ENCODE assay signal across 22 mouse cellular contexts in the genomic region with DNA sequence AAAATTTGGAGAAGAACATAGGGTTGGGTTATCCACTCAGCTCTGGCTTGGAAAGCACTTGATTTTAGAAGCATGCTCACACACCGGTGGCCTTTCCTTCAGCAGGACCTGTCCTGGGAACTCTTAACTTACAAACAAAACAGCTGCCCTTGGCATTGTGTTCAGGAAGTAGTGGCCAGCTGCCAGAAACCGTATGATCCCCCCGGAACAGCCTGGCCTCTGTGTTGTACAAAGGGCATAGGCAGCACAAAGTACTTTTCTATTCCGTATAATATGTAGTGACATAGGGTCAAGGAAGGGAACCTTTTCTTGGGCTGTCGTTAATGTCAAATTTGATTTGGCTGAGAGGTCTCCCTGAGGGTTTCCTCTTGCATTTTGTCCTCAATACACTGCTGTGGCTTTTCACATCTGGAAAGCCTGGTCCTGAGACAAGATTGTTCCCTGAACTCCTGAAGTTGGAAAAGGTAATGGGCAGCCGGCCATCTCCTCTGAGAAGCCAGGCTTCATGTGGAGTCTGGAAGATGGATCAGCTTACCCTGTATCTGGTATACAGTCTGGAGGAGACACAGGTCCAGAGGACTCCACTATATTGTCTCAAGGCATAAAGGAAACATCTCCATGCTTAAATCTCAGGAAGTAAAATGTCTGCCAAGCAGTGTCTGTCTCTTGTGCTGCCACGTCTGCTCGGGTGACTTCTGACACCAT.
DNase-seq lines count a peak whose midpoint lies in the region; ATAC-seq and TF ChIP-seq lines count a peak whose summit lies in the region.
"Had no signal": no experiment of that assay in that cellular context is flagged by ENCODE, and none has a peak within 500 bp of the region (broad histone marks: within the 10 kb centered on the region; RNA-seq: fewer than 3 reads in every experiment).

No protein-coding gene starts in this region.

- no peaks in the 10 kb centered on the region for H3K27me3 ChIP-seq in forebrain, embryonic 11.5 days (ENCODE audit: control insufficient read depth, insufficient read depth, low read length)
- H3K27me3 ChIP-seq in forebrain, postnatal 0 days (ENCODE audit: insufficient read depth, low read length): no peaks in the 10 kb centered on the region
- H3K27me3 ChIP-seq in kidney, embryonic 14.5 days (ENCODE audit: control insufficient read depth, insufficient read depth, low read length): no peaks in the 10 kb centered on the region
- H3K27me3 ChIP-seq in midbrain, embryonic 14.5 days (ENCODE audit: control insufficient read depth, insufficient read depth, low read length): no peaks in the 10 kb centered on the region
- no peaks in the 10 kb centered on the region for H3K27me3 ChIP-seq in midbrain, embryonic 16.5 days (ENCODE audit: control insufficient read depth, insufficient read depth, low read depth, low read length)
- H3K27me3 ChIP-seq: forebrain, embryonic 13.5 days; heart, embryonic 15.5 days; hindbrain, embryonic 13.5 days; liver, embryonic 13.5 days; neural tube, embryonic 15.5 days; stomach, embryonic 15.5 days had no signal

- H3K4me3 ChIP-seq in forebrain, embryonic 11.5 days (ENCODE audit: low read depth, low read length): no peak overlapping the region
- no peak overlapping the region for H3K4me3 ChIP-seq in forebrain, postnatal 0 days (ENCODE audit: low read depth, low read length)
- H3K4me3 ChIP-seq in kidney, embryonic 14.5 days (ENCODE audit: low read length): no peak overlapping the region
- no peak overlapping the region for H3K4me3 ChIP-seq in midbrain, embryonic 14.5 days (replicated peaks; ENCODE audit: low read depth, low read length)
- no peak overlapping the region for H3K4me3 ChIP-seq in midbrain, embryonic 16.5 days (ENCODE audit: low read depth, low read length)
- H3K4me3 ChIP-seq: forebrain, embryonic 13.5 days; heart, adult 2 months; heart, embryonic 15.5 days; hindbrain, embryonic 13.5 days; liver, embryonic 13.5 days; neural tube, embryonic 15.5 days; stomach, embryonic 15.5 days had no signal

- no peaks in the 10 kb centered on the region for H3K36me3 ChIP-seq in forebrain, embryonic 11.5 days (ENCODE audit: control insufficient read depth, insufficient read depth, low read length)
- H3K36me3 ChIP-seq in forebrain, postnatal 0 days (ENCODE audit: insufficient read depth): no peaks in the 10 kb centered on the region
- no peaks in the 10 kb centered on the region for H3K36me3 ChIP-seq in kidney, embryonic 14.5 days (ENCODE audit: control insufficient read depth, insufficient read depth, low read length)
- no peaks in the 10 kb centered on the region for H3K36me3 ChIP-seq in midbrain, embryonic 14.5 days (ENCODE audit: control insufficient read depth, insufficient read depth, low read length)
- no peaks in the 10 kb centered on the region for H3K36me3 ChIP-seq in midbrain, embryonic 16.5 days (ENCODE audit: control insufficient read depth, insufficient read depth, low read length)
- H3K36me3 ChIP-seq: heart, embryonic 15.5 days; hindbrain, embryonic 13.5 days; liver, embryonic 13.5 days; neural tube, embryonic 15.5 days; stomach, embryonic 15.5 days had no signal

- H3K27ac ChIP-seq in forebrain, embryonic 11.5 days (ENCODE audit: low read depth, low read length): no peak overlapping the region
- no peak overlapping the region for H3K27ac ChIP-seq in forebrain, postnatal 0 days (ENCODE audit: low read depth, low read length)
- H3K27ac ChIP-seq in kidney, embryonic 14.5 days (ENCODE audit: low read depth, low read length): no peak overlapping the region
- H3K27ac ChIP-seq in midbrain, embryonic 14.5 days (replicated peaks; ENCODE audit: low read depth, low read length): no peak overlapping the region
- no peak overlapping the region for H3K27ac ChIP-seq in midbrain, embryonic 16.5 days (ENCODE audit: low read length)
- H3K27ac ChIP-seq: forebrain, embryonic 13.5 days; heart, adult 2 months; heart, embryonic 15.5 days; hindbrain, embryonic 13.5 days; liver, embryonic 13.5 days; macrophage; neural tube, embryonic 15.5 days; stomach, embryonic 15.5 days had no signal

- H3K4me1 ChIP-seq in forebrain, embryonic 11.5 days (replicated peaks; ENCODE audit: control insufficient read depth, insufficient read depth, low read length): no peaks in the 10 kb centered on the region
- H3K4me1 ChIP-seq in forebrain, postnatal 0 days (ENCODE audit: insufficient read depth): 0 out of 2 replicates have a peak, but pooled peaks cover 4% of the 10 kb centered on the region
- H3K4me1 ChIP-seq in kidney, embryonic 14.5 days (ENCODE audit: control insufficient read depth, insufficient read depth, low read length): 0 out of 2 replicates have a peak, but pooled peaks cover 2% of the 10 kb centered on the region
- peaks cover 3% of the 10 kb centered on the region for H3K4me1 ChIP-seq in midbrain, embryonic 14.5 days (ENCODE audit: control insufficient read depth, insufficient read depth, low read length)
- peaks cover 3% of the 10 kb centered on the region; the same call in 1 of the 2 replicates for H3K4me1 ChIP-seq in midbrain, embryonic 16.5 days (ENCODE audit: control insufficient read depth, insufficient read depth, low read length)
- H3K4me1 ChIP-seq: heart, embryonic 15.5 days; liver, embryonic 13.5 days; stomach, embryonic 15.5 days had no signal

- no peak for TF ChIP-seq CTCF in forebrain, postnatal 0 days (IDR thresholded peaks at IDR 0.05; ENCODE audit: low read depth)

- WGBS in forebrain, embryonic 11.5 days: 75% methylated on average over 8 of the region's 8 CpGs
- WGBS in forebrain, postnatal 0 days: 53% methylated on average over 8 of the region's 8 CpGs
- WGBS in kidney, embryonic 14.5 days: 42% methylated on average over 8 of the region's 8 CpGs
- 52% methylated on average over 8 of the region's 8 CpGs for WGBS in midbrain, embryonic 14.5 days
- 50% methylated on average over 8 of the region's 8 CpGs for WGBS in midbrain, embryonic 16.5 days

- H3K4me2 ChIP-seq in forebrain, embryonic 11.5 days (ENCODE audit: low read depth, low read length, severe bottlenecking): no peak overlapping the region
- H3K4me2 ChIP-seq in forebrain, postnatal 0 days (ENCODE audit: low read depth): no peak overlapping the region
- no peak overlapping the region for H3K4me2 ChIP-seq in kidney, embryonic 14.5 days (replicated peaks; ENCODE audit: low read depth, low read length)
- no peak overlapping the region for H3K4me2 ChIP-seq in midbrain, embryonic 14.5 days (ENCODE audit: low read length)
- H3K4me2 ChIP-seq in midbrain, embryonic 16.5 days (ENCODE audit: low read length): no peak overlapping the region
- H3K4me2 ChIP-seq: forebrain, embryonic 13.5 days; heart, embryonic 15.5 days; hindbrain, embryonic 13.5 days; liver, embryonic 13.5 days; midbrain, embryonic 11.5 days; neural tube, embryonic 15.5 days; stomach, embryonic 15.5 days had no signal

- intact Hi-C loops in left cerebral cortex, postnatal 36 days (cut with DNase I): no loop called here

- H3K9ac ChIP-seq in forebrain, embryonic 11.5 days (ENCODE audit: low read length): no peak overlapping the region
- H3K9ac ChIP-seq in forebrain, postnatal 0 days: no peak overlapping the region
- no peak overlapping the region for H3K9ac ChIP-seq in kidney, embryonic 14.5 days (ENCODE audit: low read depth, low read length)
- H3K9ac ChIP-seq in midbrain, embryonic 14.5 days (replicated peaks; ENCODE audit: low read length): no peak overlapping the region
- no peak overlapping the region for H3K9ac ChIP-seq in midbrain, embryonic 16.5 days (ENCODE audit: low read depth, low read length)
- H3K9ac ChIP-seq: forebrain, embryonic 13.5 days; heart, embryonic 15.5 days; hindbrain, embryonic 13.5 days; liver, embryonic 13.5 days; neural tube, embryonic 15.5 days; stomach, embryonic 15.5 days had no signal

- ATAC-seq in forebrain, embryonic 11.5 days (replicated peaks; ENCODE audit: low FRiP score): no peak
- ATAC-seq in forebrain, postnatal 0 days: no peak
- ATAC-seq in kidney, embryonic 14.5 days (ENCODE audit: low FRiP score, low TSS enrichment): no peak
- ATAC-seq in midbrain, embryonic 14.5 days (ENCODE audit: low FRiP score, low TSS enrichment): no peak
- no peak for ATAC-seq in midbrain, embryonic 16.5 days
- ATAC-seq: forebrain, embryonic 13.5 days had no signal

- H3K9me3 ChIP-seq in forebrain, embryonic 11.5 days (ENCODE audit: control insufficient read depth, low read length): no peaks in the 10 kb centered on the region
- no peaks in the 10 kb centered on the region for H3K9me3 ChIP-seq in forebrain, postnatal 0 days (ENCODE audit: low read length)
- no peaks in the 10 kb centered on the region for H3K9me3 ChIP-seq in kidney, embryonic 14.5 days (ENCODE audit: control insufficient read depth, low read length)
- no peaks in the 10 kb centered on the region for H3K9me3 ChIP-seq in midbrain, embryonic 14.5 days (ENCODE audit: control insufficient read depth, low read length)
- H3K9me3 ChIP-seq in midbrain, embryonic 16.5 days (replicated peaks; ENCODE audit: control insufficient read depth, low read length, poor library complexity, severe bottlenecking): no peaks in the 10 kb centered on the region
- H3K9me3 ChIP-seq: forebrain, embryonic 13.5 days; heart, embryonic 15.5 days; hindbrain, embryonic 13.5 days; liver, embryonic 13.5 days; neural tube, embryonic 15.5 days; stomach, embryonic 15.5 days had no signal

- DNase-seq in forebrain, embryonic 11.5 days (ENCODE audit: low spot score): peak; percentile 1
- no peak for DNase-seq in forebrain, postnatal 0 days
- peak; percentile 21 for DNase-seq in kidney, postnatal 14 days
- DNase-seq in midbrain, embryonic 14.5 days: peak; percentile 13
- DNase-seq in gastrocnemius, postnatal 25 days: peak; percentile 35
- no peak for DNase-seq in left cerebral cortex, postnatal 36 days (ENCODE audit: low spot score in 2 of 2)
- DNase-seq: adrenal gland, adult 2 months; cerebellum, adult 11 months; cerebellum, postnatal 36 days; heart, adult 2 months; layer of hippocampus, postnatal 36 days; liver, embryonic 13.5 days; right cerebral cortex, adult 18-20 months had no signal

Comparison
In these comparisons a context has a peak if more than half of its experiments do, and no peak if none do; other contexts are left out.
1. DNase-seq: peak in forebrain, embryonic 11.5 days (single experiment), kidney, postnatal 14 days (single experiment), midbrain, embryonic 14.5 days (single experiment) and gastrocnemius, postnatal 25 days (single experiment); none in forebrain, postnatal 0 days (single experiment) and left cerebral cortex, postnatal 36 days (0 of 2).